Mouse (Mus musculus): Measurements from ENCODE around the gene Eid2. TPM values are rescaled to one million over a fixed set of nuclear protein-coding genes. Genes with fewer than 3 reads are reported as not detected.

The Eid2 gene
- total RNA-seq, 2 experiments from 2014 or later = not detected

DNA sequence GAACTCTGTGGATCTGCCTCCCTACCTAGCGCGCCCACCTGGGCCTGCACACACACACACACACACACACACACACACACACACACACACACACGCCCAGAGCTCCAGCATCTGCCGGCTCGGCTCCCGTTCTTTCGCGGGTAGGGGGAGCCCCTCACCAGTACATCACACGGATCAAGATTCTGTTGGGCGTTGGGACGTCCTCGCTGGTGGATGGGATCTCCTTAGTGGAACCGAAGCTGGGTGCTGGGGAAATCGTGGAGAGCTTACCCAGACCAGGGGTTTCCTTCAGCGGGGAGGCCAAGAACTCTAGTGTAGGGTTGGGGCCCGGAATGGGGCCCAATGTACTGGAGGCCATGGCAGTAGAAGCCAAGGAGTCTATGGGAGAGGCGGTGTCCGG is 22.5 kb downstream of the Eid2 start:
- ATAC-seq (replicated peaks; ENCODE audit: low FRiP score, poor library complexity, severe bottlenecking) = no peak

DNA sequence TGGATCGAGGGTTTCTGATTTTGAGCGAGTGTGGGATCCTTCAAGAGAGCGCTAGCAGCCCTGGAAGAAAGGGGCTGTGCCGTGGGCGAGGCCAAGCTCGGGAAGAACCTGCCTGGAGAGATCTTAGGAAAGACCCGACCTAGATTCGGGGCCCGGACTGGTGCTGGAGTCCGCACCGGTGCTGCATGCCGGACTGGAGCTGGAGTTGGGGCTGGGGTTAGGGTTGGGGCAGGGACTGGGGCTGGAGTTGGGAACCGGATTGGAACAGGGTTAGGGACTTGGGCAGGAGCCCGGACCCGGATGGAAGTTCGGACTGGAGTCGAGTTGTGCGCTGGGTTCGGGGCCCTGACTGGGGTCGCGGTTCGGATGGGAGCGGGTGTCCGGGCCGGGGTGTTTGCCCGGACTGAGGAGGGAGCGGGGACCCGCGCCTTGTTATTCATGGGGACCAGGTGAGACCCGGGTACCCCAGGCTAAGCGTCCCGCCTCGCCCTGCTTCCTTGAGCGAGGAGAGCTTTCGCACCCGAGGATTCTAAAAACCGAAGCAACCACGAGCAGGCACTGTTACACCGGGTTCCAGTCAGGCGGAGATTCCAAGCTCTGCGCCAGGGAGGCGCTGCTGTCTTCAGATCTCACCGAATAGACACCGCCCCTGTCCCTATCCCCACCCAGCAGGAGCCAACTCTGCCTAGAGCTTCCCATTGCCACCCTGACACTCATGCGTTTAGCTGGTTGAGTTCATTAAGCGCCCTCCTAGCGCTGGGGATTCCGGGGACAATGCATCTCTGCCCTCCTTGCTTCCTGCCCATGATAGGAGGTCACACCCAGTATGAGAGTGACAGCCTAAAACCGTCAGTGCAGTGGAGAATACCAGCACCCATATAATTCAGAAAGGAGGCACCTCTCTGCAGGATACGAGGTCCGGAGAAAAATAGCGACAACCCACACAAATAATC is 23.2 kb downstream of the Eid2 start, which contains the start of gene Selenov:
Gene Selenov, minus strand, starts transcription at position 549 of the 953 bp plus-strand sequence.
- no peak for ATAC-seq (replicated peaks; ENCODE audit: low FRiP score, poor library complexity, severe bottlenecking)

DNA sequence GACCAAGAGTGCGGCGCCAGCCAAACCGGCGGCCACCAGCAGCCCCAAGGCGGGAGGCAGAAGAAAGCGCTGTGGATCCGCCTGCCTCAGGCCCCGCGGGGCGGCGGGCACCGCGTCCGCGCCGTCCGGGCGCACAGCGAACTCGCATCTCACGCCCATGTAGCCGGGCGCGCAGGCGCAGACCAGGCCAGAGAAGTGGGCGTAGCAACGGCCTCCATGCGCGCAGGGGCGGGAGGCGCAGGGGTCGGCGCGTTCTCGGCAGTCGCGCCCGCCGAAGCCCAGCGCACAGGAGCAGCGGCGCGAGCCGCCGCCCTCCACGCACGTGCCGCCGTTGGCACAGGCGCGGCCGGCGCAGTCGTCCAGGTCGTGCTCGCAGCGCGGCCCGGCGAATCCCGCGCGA is 26.8 kb downstream of the Eid2 start:
- ATAC-seq (replicated peaks; ENCODE audit: low FRiP score, poor library complexity, severe bottlenecking) = no peak

DNA sequence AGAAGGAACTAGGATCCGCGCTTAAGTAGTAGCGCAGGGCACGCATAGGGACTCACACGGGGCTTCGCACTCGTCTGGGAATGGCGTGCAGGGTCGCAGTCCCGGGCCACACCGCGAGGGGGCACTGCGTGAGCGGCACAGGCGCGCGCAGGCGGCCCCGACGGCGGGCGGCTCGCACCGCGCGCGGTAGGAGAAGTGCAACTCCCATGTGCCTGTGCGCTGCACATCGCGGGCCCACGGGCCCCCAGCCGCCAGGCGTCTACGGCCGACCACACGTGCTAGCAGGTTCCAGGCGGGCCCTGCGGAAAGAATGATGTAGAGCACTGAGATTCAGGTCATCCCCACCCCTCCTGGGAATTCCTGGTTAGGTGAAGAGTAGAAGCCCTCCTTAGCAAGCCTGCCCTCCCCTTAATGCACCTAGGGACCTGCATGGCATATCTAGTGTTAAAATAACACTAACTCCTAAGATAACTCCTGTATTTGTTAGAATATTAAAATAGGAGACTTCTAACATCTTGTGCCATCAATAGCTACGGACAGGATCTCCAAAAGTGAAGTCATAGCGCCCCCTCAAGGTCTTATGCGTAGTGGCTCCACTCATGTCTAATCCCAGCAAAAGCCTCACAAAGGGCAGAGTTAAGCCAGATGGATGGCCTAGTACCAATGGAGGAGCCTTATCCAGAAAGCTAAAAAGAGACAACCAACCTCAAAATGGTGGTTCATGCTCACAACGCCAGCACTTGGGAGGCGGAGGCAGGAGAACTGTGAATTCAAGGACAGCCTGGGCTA is 31.4 kb downstream of the Eid2 start:
- no peak for ATAC-seq (replicated peaks; ENCODE audit: low FRiP score, poor library complexity, severe bottlenecking)

DNA sequence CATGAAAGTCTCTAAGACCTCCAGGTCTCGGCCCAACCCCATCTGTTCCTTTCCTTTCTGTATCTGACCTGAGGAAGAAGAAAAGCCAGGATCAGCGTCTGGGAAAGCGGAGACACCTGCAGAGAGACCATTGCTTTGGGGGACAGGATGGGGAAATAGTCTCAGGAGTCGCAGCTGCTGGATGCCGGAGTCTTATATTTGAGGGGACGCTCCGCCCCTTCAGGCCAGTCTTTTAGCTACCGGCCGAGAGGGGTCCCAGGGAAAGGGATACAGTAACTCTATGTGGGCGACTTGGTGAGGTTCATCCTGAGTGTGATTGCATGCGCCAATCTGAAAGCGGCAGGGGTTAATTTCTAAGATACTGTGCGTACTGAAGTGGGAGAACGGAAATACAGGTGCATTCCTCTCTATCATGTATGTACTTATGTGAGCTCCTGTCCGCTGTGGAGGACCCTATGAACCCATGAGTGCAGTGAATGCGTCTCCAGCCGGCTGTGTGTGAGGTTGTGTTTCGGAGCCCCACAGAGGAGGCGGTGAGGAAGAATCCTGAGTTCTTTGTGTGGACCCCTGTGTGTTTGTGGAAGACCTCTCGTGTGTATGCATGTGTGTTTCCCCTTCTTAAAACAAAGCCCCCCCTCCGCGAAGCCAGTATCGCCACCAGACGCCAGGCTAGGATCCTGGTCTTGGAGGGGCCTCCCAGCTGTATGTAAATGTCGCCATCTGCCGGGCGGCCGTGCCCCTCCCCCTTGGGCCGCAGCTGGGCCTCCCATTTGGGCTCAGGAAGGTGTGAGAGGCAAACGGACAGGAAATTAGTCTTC is 34.1 kb downstream of the Eid2 start, which contains the start of gene Dll3:
Gene Dll3, minus strand, starts transcription at position 623 of the 818 bp plus-strand sequence.
- no peak for ATAC-seq (replicated peaks; ENCODE audit: low FRiP score, poor library complexity, severe bottlenecking)

DNA sequence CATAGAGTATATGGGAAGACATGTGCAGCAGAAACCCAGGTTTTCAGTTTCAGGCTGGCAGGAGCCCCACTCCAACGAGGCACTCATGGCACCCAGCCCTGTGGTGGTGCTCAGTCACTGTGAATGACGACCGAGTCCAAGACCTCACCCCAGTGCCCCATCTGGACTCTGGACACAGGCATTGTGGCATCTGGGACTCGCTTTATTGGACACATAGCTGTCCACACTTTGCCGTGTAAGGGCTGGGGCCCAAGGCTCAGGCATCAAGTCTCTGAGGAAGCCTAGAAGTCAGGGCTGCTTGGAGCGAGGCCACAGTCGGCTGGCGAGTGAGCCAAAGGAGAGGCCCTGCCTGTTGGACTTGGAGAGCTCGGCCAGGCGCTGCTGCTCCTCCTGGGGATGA is 38.0 kb downstream of the Eid2 start:
- no peak for ATAC-seq (replicated peaks; ENCODE audit: low FRiP score, poor library complexity, severe bottlenecking)

DNA sequence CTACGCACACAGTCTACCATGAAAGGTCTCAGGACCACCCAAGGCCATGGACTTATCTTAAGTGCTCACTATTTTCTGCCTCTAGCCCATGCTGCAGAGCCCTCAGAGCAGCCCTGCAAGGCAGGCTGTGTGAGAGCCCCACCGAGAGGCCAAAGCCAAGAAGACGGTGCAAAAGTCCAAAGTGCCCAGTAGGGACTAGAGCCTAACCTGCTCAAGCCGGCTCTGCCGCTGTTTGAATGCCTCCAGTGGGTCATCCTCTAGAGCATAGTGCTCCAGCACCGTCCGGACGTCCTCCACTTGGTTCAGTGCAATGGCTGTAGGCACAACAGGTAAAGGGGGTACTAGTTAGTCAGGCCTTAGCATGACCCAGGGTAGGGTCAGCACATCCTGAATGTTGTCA is 38.5 kb downstream of the Eid2 start:
- ATAC-seq (replicated peaks; ENCODE audit: low FRiP score, poor library complexity, severe bottlenecking) = no peak

DNA sequence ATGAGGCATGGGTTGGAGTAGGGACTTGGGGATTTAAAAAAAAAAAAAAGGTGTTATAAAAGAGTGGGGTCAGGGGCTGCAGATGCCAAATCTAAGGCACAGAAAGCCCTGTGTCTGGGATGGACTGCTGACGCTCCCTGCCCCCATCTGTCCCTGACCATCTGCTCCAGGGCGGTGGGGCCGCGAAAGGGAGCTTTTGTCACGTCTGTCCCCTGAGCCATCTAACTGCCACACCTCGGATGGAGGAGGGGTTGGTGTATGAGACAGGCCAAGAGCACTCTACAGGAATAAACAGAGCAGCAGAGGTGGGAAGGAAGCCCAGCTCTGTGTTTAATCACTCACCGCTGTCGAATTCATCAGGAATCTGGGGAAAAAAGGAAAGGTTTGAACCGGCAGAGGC is 42.1 kb downstream of the Eid2 start:
- no peak for ATAC-seq (replicated peaks; ENCODE audit: low FRiP score, poor library complexity, severe bottlenecking)

DNA sequence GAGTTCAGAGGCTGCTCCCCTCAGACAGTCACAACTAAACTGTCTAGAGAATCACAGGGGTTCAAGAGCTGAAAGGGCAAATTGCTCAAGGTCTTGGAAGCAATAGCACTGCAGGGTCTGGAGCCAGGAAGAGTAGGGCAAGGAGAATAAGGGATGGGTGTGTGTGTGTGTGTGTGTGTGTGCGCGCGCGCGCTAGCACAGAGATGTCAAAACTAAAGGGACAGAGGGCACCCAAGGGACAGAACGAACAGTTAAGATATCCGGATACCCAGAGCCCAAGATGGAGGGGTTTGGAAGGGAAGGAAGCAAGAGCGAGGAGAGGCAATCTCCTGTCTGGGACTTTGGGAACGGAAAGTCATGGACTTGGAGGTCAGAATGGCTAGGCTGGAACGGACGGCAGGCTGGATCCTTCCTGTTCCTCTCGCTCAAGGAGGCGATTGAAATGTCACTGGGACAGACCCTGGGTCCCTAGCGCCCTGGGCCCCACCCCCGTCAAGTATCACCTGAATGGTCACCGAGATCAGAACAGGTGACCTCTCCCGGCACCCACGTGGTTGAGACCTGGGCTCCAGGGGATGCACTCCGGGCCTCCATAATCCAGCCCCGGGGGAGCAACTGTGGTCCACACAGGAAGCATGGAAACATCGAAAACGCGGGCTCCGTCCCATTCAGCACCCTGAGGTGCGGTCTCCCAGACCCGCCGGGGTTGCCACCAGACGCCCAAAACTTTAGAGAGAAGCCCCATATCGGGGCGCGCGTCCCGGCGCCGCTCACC is 43.7 kb downstream of the Eid2 start:
- no peak for ATAC-seq (replicated peaks; ENCODE audit: low FRiP score, poor library complexity, severe bottlenecking)

DNA sequence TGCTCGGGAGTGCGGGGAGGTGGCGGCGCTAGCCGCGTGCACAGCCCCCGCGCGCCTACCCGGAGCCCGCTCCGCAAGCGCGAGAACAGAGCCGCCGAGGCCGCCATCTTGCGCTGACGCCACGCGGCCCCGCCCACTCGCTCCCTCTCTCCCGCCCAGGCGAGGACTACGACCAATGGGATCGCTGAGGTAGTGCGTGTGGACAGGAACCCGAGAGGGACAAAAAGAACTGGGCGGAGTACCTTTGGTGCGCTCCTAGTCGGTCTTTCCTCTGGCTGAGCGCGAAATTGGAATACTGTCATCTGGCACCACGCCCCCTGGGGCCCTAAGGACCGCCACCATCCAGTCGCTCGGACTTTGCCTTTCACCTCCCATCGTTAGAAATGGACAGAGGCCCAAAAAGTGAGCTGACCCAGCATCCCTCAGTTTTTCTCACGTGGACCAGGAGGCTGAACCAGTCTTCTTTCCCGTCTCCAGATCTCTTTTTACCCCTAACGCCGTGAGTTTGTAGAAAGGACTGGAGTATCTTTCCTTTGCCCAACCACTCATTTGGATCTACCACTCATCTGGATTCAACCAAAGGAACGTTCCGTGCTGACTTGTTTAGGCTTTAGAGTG is 44.4 kb downstream of the Eid2 start, which contains the start of gene Timm50:
Gene Timm50, minus strand, starts transcription at position 147 of the 618 bp plus-strand sequence.
- ATAC-seq (replicated peaks; ENCODE audit: low FRiP score, poor library complexity, severe bottlenecking) = peak; percentile 98

DNA sequence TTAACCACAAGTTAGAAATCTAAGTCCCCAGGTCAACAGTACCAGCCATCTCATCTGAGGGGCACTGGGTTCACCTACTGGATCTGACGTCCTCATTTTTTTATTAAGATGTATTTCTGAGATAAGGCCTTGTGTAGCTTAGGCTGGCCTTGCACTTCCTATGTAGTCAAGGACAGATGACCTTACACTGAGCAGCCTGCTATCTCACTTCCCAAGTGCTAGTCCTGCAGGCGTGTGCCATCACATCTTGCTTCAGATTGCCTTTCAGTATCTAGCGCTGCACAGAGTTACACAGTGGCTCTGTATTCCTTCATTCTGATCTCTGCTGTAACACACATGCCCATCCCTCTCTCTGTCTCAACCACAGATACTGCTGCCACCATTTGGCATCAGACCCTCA is 50.4 kb downstream of the Eid2 start:
- ATAC-seq (replicated peaks; ENCODE audit: low FRiP score, poor library complexity, severe bottlenecking) = no peak

DNA sequence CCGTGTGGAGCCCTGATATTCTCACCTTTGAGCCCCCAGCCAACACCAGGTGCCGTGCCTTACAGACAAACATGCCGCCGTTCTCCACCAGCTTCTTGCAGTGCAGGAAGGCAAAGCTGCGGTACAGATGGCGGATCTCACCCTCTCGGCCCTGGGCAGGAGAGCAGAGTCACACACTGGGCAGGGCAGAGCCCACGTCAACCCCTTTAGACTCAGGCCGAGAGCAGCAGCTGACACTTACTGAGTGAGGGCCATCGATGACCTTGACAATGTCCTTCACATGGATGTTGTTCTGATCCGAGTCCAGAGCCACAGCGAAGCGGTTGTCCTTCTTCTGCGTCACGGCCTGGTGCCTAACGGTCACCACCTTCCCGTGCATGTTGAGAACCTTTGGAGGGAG is 51.0 kb downstream of the Eid2 start:
- ATAC-seq (replicated peaks; ENCODE audit: low FRiP score, poor library complexity, severe bottlenecking) = no peak

Other genes starting within 250 kb of the Eid2 start
- 77.1 and 114 TPM in 2 replicates for gene Psmc4, start 217.8 kb upstream of the Eid2 start, total RNA-seq (2015; ENCODE audit: low replicate concordance)
- gene Psmc4, start 217.8 kb upstream of the Eid2 start, total RNA-seq (2017; ENCODE audit: low replicate concordance) = 48.6 and 65.1 TPM in 2 replicates
- gene Fcgbp, start 196.6 kb upstream of the Eid2 start, total RNA-seq (2015; ENCODE audit: low replicate concordance) = not detected in 2 replicates
- not detected in 2 replicates for gene Fcgbp, start 196.6 kb upstream of the Eid2 start, total RNA-seq (2017; ENCODE audit: low replicate concordance)
- gene 9530053A07Rik, start 138.4 kb upstream of the Eid2 start, total RNA-seq (2015; ENCODE audit: low replicate concordance) = not detected in 2 replicates
- gene 9530053A07Rik, start 138.4 kb upstream of the Eid2 start, total RNA-seq (2017; ENCODE audit: low replicate concordance) = not detected in 2 replicates
- gene Fbl, start 98.2 kb upstream of the Eid2 start, total RNA-seq (2015; ENCODE audit: low replicate concordance) = 18.4 and 40.4 TPM in 2 replicates
- 15.7 and 17.5 TPM in 2 replicates for gene Fbl, start 98.2 kb upstream of the Eid2 start, total RNA-seq (2017; ENCODE audit: low replicate concordance)
- gene Dyrk1b, start 88.4 kb upstream of the Eid2 start, total RNA-seq (2015; ENCODE audit: low replicate concordance) = 7.5 and 10.1 TPM in 2 replicates
- 8.4 and 12.5 TPM in 2 replicates for gene Dyrk1b, start 88.4 kb upstream of the Eid2 start, total RNA-seq (2017; ENCODE audit: low replicate concordance)
- 5.4 TPM in 1 of 2 replicates, not detected in the other for gene Eid2b, start 9.9 kb downstream of the Eid2 start, total RNA-seq (2015; ENCODE audit: low replicate concordance)
- gene Eid2b, start 9.9 kb downstream of the Eid2 start, total RNA-seq (2017; ENCODE audit: low replicate concordance) = 2.1 TPM in 1 of 2 replicates, not detected in the other
- gene Selenov, start 23.3 kb downstream of the Eid2 start, total RNA-seq (2015; ENCODE audit: low replicate concordance) = not detected in 2 replicates
- gene Selenov, start 23.3 kb downstream of the Eid2 start, total RNA-seq (2017; ENCODE audit: low replicate concordance) = not detected in 2 replicates
- gene Dll3, start 34.4 kb downstream of the Eid2 start, total RNA-seq (2015; ENCODE audit: low replicate concordance) = not detected in 2 replicates
- not detected in 2 replicates for gene Dll3, start 34.4 kb downstream of the Eid2 start, total RNA-seq (2017; ENCODE audit: low replicate concordance)
- 15.9 and 16.3 TPM in 2 replicates for gene Timm50, start 44.2 kb downstream of the Eid2 start, total RNA-seq (2015; ENCODE audit: low replicate concordance)
- 7.8 and 12.7 TPM in 2 replicates for gene Timm50, start 44.2 kb downstream of the Eid2 start, total RNA-seq (2017; ENCODE audit: low replicate concordance)
- gene Supt5, start 70.9 kb downstream of the Eid2 start, total RNA-seq (2015; ENCODE audit: low replicate concordance) = 33.5 and 37.8 TPM in 2 replicates
- gene Supt5, start 70.9 kb downstream of the Eid2 start, total RNA-seq (2017; ENCODE audit: low replicate concordance) = 34.3 and 43.0 TPM in 2 replicates
- gene Rps16, start 82.8 kb downstream of the Eid2 start, total RNA-seq (2015; ENCODE audit: low replicate concordance) = 892 and 1,114 TPM in 2 replicates
- gene Rps16, start 82.8 kb downstream of the Eid2 start, total RNA-seq (2017; ENCODE audit: low replicate concordance) = 132 and 239 TPM in 2 replicates
- 2.1 and 5.8 TPM in 2 replicates for gene Plekhg2, start 104.7 kb downstream of the Eid2 start, total RNA-seq (2015; ENCODE audit: low replicate concordance)
- gene Plekhg2, start 104.7 kb downstream of the Eid2 start, total RNA-seq (2017; ENCODE audit: low replicate concordance) = 1.0 and 3.1 TPM in 2 replicates
- 39.8 and 50.5 TPM in 2 replicates for gene Zfp36, start 112.4 kb downstream of the Eid2 start, total RNA-seq (2015; ENCODE audit: low replicate concordance)
- gene Zfp36, start 112.4 kb downstream of the Eid2 start, total RNA-seq (2017; ENCODE audit: low replicate concordance) = 3.9 and 6.4 TPM in 2 replicates
- 0.84 and 13.0 TPM in 2 replicates for gene Med29, start 124.8 kb downstream of the Eid2 start, total RNA-seq (2015; ENCODE audit: low replicate concordance)
- gene Med29, start 124.8 kb downstream of the Eid2 start, total RNA-seq (2017; ENCODE audit: low replicate concordance) = 2.6 and 4.4 TPM in 2 replicates
- gene Paf1, start 125.1 kb downstream of the Eid2 start, total RNA-seq (2015; ENCODE audit: low replicate concordance) = 21.4 and 56.6 TPM in 2 replicates
- 32.5 and 42.5 TPM in 2 replicates for gene Paf1, start 125.1 kb downstream of the Eid2 start, total RNA-seq (2017; ENCODE audit: low replicate concordance)
- gene Gmfg, start 169.6 kb downstream of the Eid2 start, total RNA-seq (2015; ENCODE audit: low replicate concordance) = 79.3 and 117 TPM in 2 replicates
- gene Gmfg, start 169.6 kb downstream of the Eid2 start, total RNA-seq (2017; ENCODE audit: low replicate concordance) = 55.6 and 119 TPM in 2 replicates
- gene Lrfn1, start 184.1 kb downstream of the Eid2 start, total RNA-seq (2015; ENCODE audit: low replicate concordance) = 0.84 TPM in 1 of 2 replicates, not detected in the other
- gene Lrfn1, start 184.1 kb downstream of the Eid2 start, total RNA-seq (2017; ENCODE audit: low replicate concordance) = not detected in 2 replicates
- gene Ifnl2, start 242.6 kb downstream of the Eid2 start, total RNA-seq (2015; ENCODE audit: low replicate concordance) = not detected in 2 replicates
- not detected in 2 replicates for gene Ifnl2, start 242.6 kb downstream of the Eid2 start, total RNA-seq (2017; ENCODE audit: low replicate concordance)